Mouse (Mus musculus): ENCODE results near the gene Hoxd8. TPM values are rescaled to one million over a fixed set of nuclear protein-coding genes. Genes with fewer than 3 reads are reported as not detected.
A peak's percentile ranks its signal among the peaks of the same experiment; 100 is the strongest.

Hoxd8 gene
- total RNA-seq, 2 experiments from 2014 or later: 39.3 to 49.0 TPM

GRCm38 (mm10) chr2:74706393-74706960 is 2.1 kb downstream of the Hoxd8 start:
- no peak for TF ChIP-seq CTCF (IDR thresholded peaks at IDR 0.05)
- intact Hi-C loops (cut with DNase I): no loop called here
- no peak for DNase-seq
- H3K27ac ChIP-seq: peak overlapping the region; percentile 94
- H3K4me3 ChIP-seq: peak overlapping the region; percentile 84

GRCm38 (mm10) chr2:74707599-74707998 is 3.2 kb downstream of the Hoxd8 start:
- no peak for DNase-seq
- Histone ChIP-seq H3K4me3 (peak overlapping the region; percentile 84), H3K27ac (peak overlapping the region; percentile 44; the same call in 1 of the 2 replicates)
- no peak for TF ChIP-seq CTCF (IDR thresholded peaks at IDR 0.05)
- intact Hi-C loops (cut with DNase I): no loop called here

GRCm38 (mm10) chr2:74708676-74709075 is 4.3 kb downstream of the Hoxd8 start:
- no peak for DNase-seq
- H3K4me3 ChIP-seq: no peak overlapping the region
- intact Hi-C loops (cut with DNase I): no loop called here
- H3K27ac ChIP-seq: peak overlapping the region; percentile 57
- TF ChIP-seq CTCF (IDR thresholded peaks at IDR 0.05): no peak

GRCm38 (mm10) chr2:74709465-74710419 is 5.3 kb downstream of the Hoxd8 start:
- Histone ChIP-seq H3K4me3 (no peak overlapping the region), H3K27ac (peak overlapping the region; percentile 35; the same call in 1 of the 2 replicates)
- no peak for TF ChIP-seq CTCF (IDR thresholded peaks at IDR 0.05)
- no peak for DNase-seq
- intact Hi-C loops (cut with DNase I): loop anchor here (5.0 kb wide), 1 partner anchor 118 kb away; the partner anchor contains the start of gene Mtx2

- DNase-seq: peak; percentile 29
- H3K27ac ChIP-seq: peak overlapping the region; percentile 95
- H3K4me3 ChIP-seq: peak overlapping the region; percentile 93
- TF ChIP-seq CTCF (IDR thresholded peaks at IDR 0.05): no peak
- intact Hi-C loops (cut with DNase I): loop anchor here (5.0 kb wide), 1 partner anchor 116 kb away; the partner anchor contains the start of gene Mtx2
Observed at GRCm38 (mm10) chr2:74710929-74711543, 6.6 kb downstream of the Hoxd8 start.

- no peak for TF ChIP-seq CTCF (IDR thresholded peaks at IDR 0.05)
- Histone ChIP-seq H3K4me3 (peak within 1 kb of the TSS; percentile 93), H3K27ac (peak within 1 kb of the TSS; percentile 95)
- intact Hi-C loops (cut with DNase I): loop anchor here (5.0 kb wide), 1 partner anchor 115 kb away; the partner anchor contains the start of gene Mtx2
- peak; percentile 81 for DNase-seq
Observed at GRCm38 (mm10) chr2:74711721-74712621, 7.6 kb downstream of the Hoxd8 start, which contains the start of the genes Hoxd3 and Hoxd4. TSS of gene Hoxd3 (plus strand) at chr2:74711927. TSS of gene Hoxd4 (plus strand) at chr2:74711929.

GRCm38 (mm10) chr2:74713239-74714150 is 9.1 kb downstream of the Hoxd8 start:
- DNase-seq: peak; percentile 17
- no peak for TF ChIP-seq CTCF (IDR thresholded peaks at IDR 0.05)
- Histone ChIP-seq H3K4me3 (peak overlapping the region; percentile 93), H3K27ac (peak overlapping the region; percentile 95)
- intact Hi-C loops (cut with DNase I): loop anchor here (5.0 kb wide), 1 partner anchor 114 kb away; the partner anchor contains the start of gene Mtx2

GRCm38 (mm10) chr2:74714156-74714789 is 9.9 kb downstream of the Hoxd8 start:
- peak; percentile 47 for DNase-seq
- H3K4me3 ChIP-seq: peak overlapping the region; percentile 93
- H3K27ac ChIP-seq: peak overlapping the region; percentile 95
- intact Hi-C loops (cut with DNase I): loop anchor here (5.0 kb wide), 1 partner anchor 113 kb away; the partner anchor contains the start of gene Mtx2
- TF ChIP-seq CTCF (IDR thresholded peaks at IDR 0.05): no peak

GRCm38 (mm10) chr2:74714881-74715280 is 10.5 kb downstream of the Hoxd8 start:
- peak; percentile 58 for DNase-seq
- intact Hi-C loops (cut with DNase I): loop anchor here (1.0 to 5.0 kb wide), 3 partner anchors 112 to 422 kb away; partner anchors contain the start of gene Mtx2
- Histone ChIP-seq H3K27ac (peak overlapping the region; percentile 95), H3K4me3 (peak overlapping the region; percentile 93)
- no peak for TF ChIP-seq CTCF (IDR thresholded peaks at IDR 0.05)

All from gastrocnemius, adult 2 months (tissue).